Mouse (Mus musculus): ENCODE measurements around the gene Podxl2.

DNA sequence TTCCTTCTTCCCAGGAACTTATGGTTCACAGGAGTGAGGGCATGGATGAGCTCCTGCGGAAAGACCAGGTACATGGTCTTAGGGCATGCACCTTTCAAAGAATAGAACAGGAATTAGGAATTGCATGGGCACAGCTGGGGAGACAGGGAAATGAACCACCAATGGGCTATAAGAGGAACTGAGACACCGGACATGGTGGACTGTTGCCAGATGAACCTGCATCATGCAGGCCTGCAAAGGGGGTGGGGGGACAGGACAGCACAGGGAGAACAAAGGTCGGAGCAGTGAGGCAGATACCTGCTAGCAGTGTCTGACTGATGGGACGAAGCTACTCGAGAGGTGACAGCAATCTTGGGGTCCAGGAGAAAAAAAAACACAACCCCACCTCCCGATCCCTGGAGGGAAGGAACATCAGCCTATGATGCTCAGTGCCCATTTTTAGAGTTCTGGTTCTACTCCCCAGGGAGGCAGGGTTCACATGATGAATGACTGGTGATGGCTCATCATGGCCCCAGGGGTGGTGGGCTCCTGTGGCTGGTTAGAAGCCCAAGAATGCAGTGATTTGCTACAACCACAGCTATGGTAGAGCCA, 44.6 kb downstream of the Podxl2 start:
- TF ChIP-seq CTCF (IDR thresholded peaks at IDR 0.05; ENCODE audit: control insufficient read depth, insufficient read depth, insufficient read length) (no peak), CEBPB (IDR thresholded peaks at IDR 0.05; ENCODE audit: low read depth) (no peak), USF1 (IDR thresholded peaks at IDR 0.05; ENCODE audit: low read depth) (no peak), MYOD1 (IDR thresholded peaks at IDR 0.05; ENCODE audit: control insufficient read depth, insufficient read length, low read depth) (no peak), MYOG (IDR thresholded peaks at IDR 0.05; ENCODE audit: control insufficient read depth, extremely low read depth, insufficient read length) (no peak), MAX (IDR thresholded peaks at IDR 0.05) (no peak), FOSL1 (IDR thresholded peaks at IDR 0.05; ENCODE audit: insufficient read depth, low read length, poor library complexity, severe bottlenecking) (no peak)

Measured in C2C12 (cell line).